Mouse (Mus musculus) forebrain, embryonic 14.5 days (tissue): ENCODE data around the gene Nr6a1. TPM values are rescaled to one million over a fixed set of nuclear protein-coding genes. Genes with fewer than 3 reads are reported as not detected.

Experiments
- ATAC-seq: fragments of 200-750 bp; cut with Nextera tagmentation; 2 replicates; pipeline ENCODE4 v1.8.0; 2017; ENCODE audit warnings: mild to moderate bottlenecking, moderate library complexity
- DNase-seq: peaks from one replicate; pipeline ENCODE4 v3.0.0-alpha.2; 2015; ENCODE audit warnings: low spot score
- H3K27ac ChIP-seq: fragments of 300-500 bp; sonication (generic); 2 replicates; pipeline ENCODE4 v1.5.1; 2014; ENCODE audit warnings: low read depth, mild to moderate bottlenecking, control low read depth, low read length, moderate library complexity
- H3K27me3 ChIP-seq: fragments of 300-500 bp; sonication (generic); replicated peaks from 2 replicates; pipeline ENCODE4 v1.6.1; 2014; ENCODE audit warnings: low read length, control low read depth, mixed read lengths; ENCODE audit not compliant: control insufficient read depth, insufficient read depth
- H3K36me3 ChIP-seq: fragments of 300-500 bp; sonication (generic); 2 replicates; pipeline ENCODE4 v1.6.1; 2014; ENCODE audit warnings: low read length, control low read depth; ENCODE audit not compliant: control insufficient read depth, insufficient read depth
- H3K4me1 ChIP-seq: fragments of 300-500 bp; sonication (generic); 2 replicates; pipeline ENCODE4 v1.6.1; 2014; ENCODE audit warnings: antibody characterized with exemption, low read length, control low read depth; ENCODE audit not compliant: control insufficient read depth, insufficient read depth
- H3K4me2 ChIP-seq: fragments of 300-500 bp; sonication (generic); 2 replicates; pipeline ENCODE4 v1.6.1; 2014; ENCODE audit warnings: mild to moderate bottlenecking, control low read depth, low read length
- H3K4me3 ChIP-seq: fragments of 300-500 bp; sonication (generic); 2 replicates; pipeline ENCODE4 v1.5.1; 2014; ENCODE audit warnings: low read depth, low read length, control low read depth
- H3K9ac ChIP-seq: fragments of 300-500 bp; sonication (generic); 2 replicates; pipeline ENCODE4 v1.6.1; 2014; ENCODE audit warnings: mild to moderate bottlenecking, low read length, control low read depth, moderate library complexity
- H3K9me3 ChIP-seq: fragments of 300-500 bp; sonication (generic); replicated peaks from 2 replicates; pipeline ENCODE4 v1.6.1; 2016; ENCODE audit warnings: low read length, control low read depth, mixed read lengths; ENCODE audit not compliant: control insufficient read depth
- WGBS: fragments of 180-500 bp; shearing (Covaris S2); extraction: QIAGEN DNeasy Blood & Tissue Kit; methylation state at CpG from one replicate; pipeline ENCODE4 v1.1.7; 2014; 5-methylcytosine and 5-hydroxymethylcytosine counted together
- polyA plus RNA-seq: library from polyadenylated mRNA; unstranded; fragments of >200 nt; fragmentation: Nextera tagmentation; extraction: Ambion mirVana; gene quantifications from 2 replicates; pipeline ENCODE4 v1.2.1, GENCODE M21; 2014

The Nr6a1 gene
- polyA plus RNA-seq, 1 experiment from 2014 or later, result 0.67 TPM

GRCm38 (mm10) chr2:38930269-38930668 lies 2.8 kb upstream of the Nr6a1 start:
- Histone ChIP-seq H3K4me3 (no peak overlapping the region), H3K36me3 (no peaks in the 10 kb centered on the region), H3K9me3 (no peaks in the 10 kb centered on the region), H3K27ac (no peak overlapping the region), H3K4me2 (no peak overlapping the region), H3K9ac (no peak overlapping the region), H3K27me3 (0 out of 2 replicates have a peak, but pooled peaks cover 1% of the 10 kb centered on the region), H3K4me1 (peaks cover 9% of the 10 kb centered on the region)
- ATAC-seq (no peak), DNase-seq (no peak)
- WGBS, result 73% methylated on average over 2 of the region's 2 CpGs

- H3K4me1 ChIP-seq, result peaks cover 10% of the 10 kb centered on the region
- H3K36me3 ChIP-seq, result no peaks in the 10 kb centered on the region
- peak overlapping the region; percentile 83 for H3K4me2 ChIP-seq
- under 1% methylated on average over 40 of the region's 53 CpGs for WGBS
- peaks cover 21% of the 10 kb centered on the region for H3K27me3 ChIP-seq
- H3K9me3 ChIP-seq, result no peaks in the 10 kb centered on the region
- ATAC-seq (peak; percentile 96), DNase-seq (peak; percentile 98)
- no peak overlapping the region for H3K27ac ChIP-seq
- H3K9ac ChIP-seq, result peak overlapping the region; percentile 70
- H3K4me3 ChIP-seq, result peak overlapping the region; percentile 83
Measured at GRCm38 (mm10) chr2:38926145-38926891, 1.2 kb downstream of the Nr6a1 start.

GRCm38 (mm10) chr2:38925171-38926080 lies 2.1 kb downstream of the Nr6a1 start:
- Histone ChIP-seq H3K36me3 (no peaks in the 10 kb centered on the region), H3K27me3 (peaks cover 21% of the 10 kb centered on the region), H3K27ac (no peak overlapping the region), H3K4me1 (peaks cover 10% of the 10 kb centered on the region), H3K9ac (peak overlapping the region; percentile 70), H3K4me2 (peak overlapping the region; percentile 83), H3K4me3 (peak overlapping the region; percentile 83), H3K9me3 (no peaks in the 10 kb centered on the region)
- DNase-seq (peak; percentile 35), ATAC-seq (peak; percentile 55)
- under 1% methylated on average over 50 of the region's 51 CpGs for WGBS

GRCm38 (mm10) chr2:38924571-38924970 lies 2.9 kb downstream of the Nr6a1 start:
- ATAC-seq (no peak), DNase-seq (peak; percentile 32)
- Histone ChIP-seq H3K4me1 (peaks cover 10% of the 10 kb centered on the region), H3K9me3 (no peaks in the 10 kb centered on the region), H3K4me3 (peak overlapping the region; percentile 83), H3K4me2 (peak overlapping the region; percentile 83), H3K27me3 (peaks cover 21% of the 10 kb centered on the region), H3K9ac (no peak overlapping the region; the same call in 1 of the 2 replicates), H3K36me3 (no peaks in the 10 kb centered on the region), H3K27ac (no peak overlapping the region)
- 3% methylated on average over 10 of the region's 10 CpGs for WGBS

GRCm38 (mm10) chr2:38923911-38924310 lies 3.6 kb downstream of the Nr6a1 start:
- no peaks in the 10 kb centered on the region for H3K9me3 ChIP-seq
- H3K36me3 ChIP-seq, result no peaks in the 10 kb centered on the region
- H3K9ac ChIP-seq, result no peak overlapping the region
- H3K4me2 ChIP-seq, result no peak overlapping the region
- 22% methylated on average over 2 of the region's 2 CpGs for WGBS
- no peak overlapping the region for H3K27ac ChIP-seq
- ATAC-seq, result no peak
- H3K4me3 ChIP-seq, result peak overlapping the region; percentile 83; the same call in 1 of the 2 replicates
- peaks cover 10% of the 10 kb centered on the region for H3K4me1 ChIP-seq
- peaks cover 21% of the 10 kb centered on the region for H3K27me3 ChIP-seq
- DNase-seq, result no peak

GRCm38 (mm10) chr2:38923471-38923870 lies 4.0 kb downstream of the Nr6a1 start:
- H3K27ac ChIP-seq, result no peak overlapping the region
- H3K4me3 ChIP-seq, result no peak overlapping the region
- no peak overlapping the region for H3K9ac ChIP-seq
- H3K36me3 ChIP-seq, result no peaks in the 10 kb centered on the region
- no peak overlapping the region for H3K4me2 ChIP-seq
- ATAC-seq (no peak), DNase-seq (peak; percentile 20)
- no peaks in the 10 kb centered on the region for H3K9me3 ChIP-seq
- peaks cover 21% of the 10 kb centered on the region for H3K27me3 ChIP-seq
- H3K4me1 ChIP-seq, result peaks cover 10% of the 10 kb centered on the region
- WGBS, result 20% methylated on average over 3 of the region's 3 CpGs

GRCm38 (mm10) chr2:38921374-38921773 lies 6.1 kb downstream of the Nr6a1 start:
- H3K9me3 ChIP-seq, result no peaks in the 10 kb centered on the region
- no peak overlapping the region for H3K4me2 ChIP-seq
- no peak overlapping the region for H3K4me3 ChIP-seq
- peaks cover 21% of the 10 kb centered on the region for H3K27me3 ChIP-seq
- no peak overlapping the region for H3K9ac ChIP-seq
- no peak overlapping the region for H3K27ac ChIP-seq
- 10% methylated on average over 1 of the region's 1 CpGs for WGBS
- DNase-seq, result no peak
- ATAC-seq, result no peak
- H3K36me3 ChIP-seq, result no peaks in the 10 kb centered on the region
- peaks cover 8% of the 10 kb centered on the region; the same call in 1 of the 2 replicates for H3K4me1 ChIP-seq

- ATAC-seq (no peak), DNase-seq (no peak)
- Histone ChIP-seq H3K9ac (no peak overlapping the region), H3K36me3 (no peaks in the 10 kb centered on the region), H3K4me2 (no peak overlapping the region), H3K4me3 (no peak overlapping the region), H3K27me3 (no peaks in the 10 kb centered on the region), H3K27ac (no peak overlapping the region), H3K4me1 (peaks cover 5% of the 10 kb centered on the region; the same call in 1 of the 2 replicates), H3K9me3 (no peaks in the 10 kb centered on the region)
- 23% methylated on average over 4 of the region's 4 CpGs for WGBS
Measured at GRCm38 (mm10) chr2:38916947-38917691, 10.4 kb downstream of the Nr6a1 start.
